Mouse (Mus musculus): ENCODE results near the gene Cwc22.

GRCm38 (mm10) chr2:77874678-77875077, 71.5 kb downstream of the Cwc22 start:
- no peak for TF ChIP-seq CTCF (IDR thresholded peaks at IDR 0.05; ENCODE audit: low read depth)
- no peak for TF ChIP-seq EP300 (IDR thresholded peaks at IDR 0.05; ENCODE audit: low read depth)

Measured in heart, postnatal 0 days (tissue).